Mouse (Mus musculus): Measurements from ENCODE around the gene Mrps31.

Mrps31 gene

DNA sequence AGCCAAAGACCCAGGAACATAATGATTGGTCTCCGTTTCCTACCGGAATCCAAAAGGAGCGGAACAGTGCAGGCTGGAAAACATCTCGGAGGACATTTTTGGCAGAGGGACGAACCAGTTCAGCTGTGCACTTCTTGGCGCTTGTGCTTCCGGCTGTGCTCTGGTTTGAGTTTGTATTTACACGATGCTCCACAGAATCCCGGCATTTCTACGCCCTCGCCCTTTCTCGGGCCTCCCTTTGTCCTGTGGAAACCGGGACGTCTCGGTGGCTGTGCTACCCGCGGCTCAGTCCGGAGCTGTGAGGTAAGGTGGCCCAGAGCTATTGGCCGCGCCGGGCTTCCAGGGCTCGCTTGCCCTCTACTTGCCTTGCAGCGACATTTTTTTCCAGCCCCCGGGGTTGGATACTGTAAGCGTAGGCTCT lies at the start of gene Mrps31:
Gene Mrps31, plus strand, starts transcription at position 80 of the 421 bp plus-strand sequence.
- in situ Hi-C loops (cut with MseI, MboI): no loop called here

DNA sequence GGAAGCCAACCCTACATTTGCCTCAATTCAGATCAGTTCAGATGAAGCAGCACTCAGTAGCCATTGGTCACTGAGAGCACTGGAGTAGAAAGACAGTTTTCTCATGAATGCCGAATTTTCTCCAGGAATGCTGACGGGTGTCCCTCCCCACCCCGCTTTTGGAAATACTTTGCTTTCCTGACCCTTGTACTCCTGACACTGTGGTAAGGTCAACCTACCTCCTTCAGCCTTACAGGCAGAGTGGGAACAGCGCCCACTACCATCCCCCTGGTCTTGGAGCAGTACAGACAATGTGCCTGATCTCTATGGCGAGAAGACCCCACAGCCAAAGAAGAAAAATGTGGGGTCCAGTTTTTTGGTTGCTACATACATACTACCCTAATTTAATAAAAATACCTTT lies 34.9 kb upstream of the Mrps31 start:
- in situ Hi-C loops (cut with MseI, MboI): no loop called here

DNA sequence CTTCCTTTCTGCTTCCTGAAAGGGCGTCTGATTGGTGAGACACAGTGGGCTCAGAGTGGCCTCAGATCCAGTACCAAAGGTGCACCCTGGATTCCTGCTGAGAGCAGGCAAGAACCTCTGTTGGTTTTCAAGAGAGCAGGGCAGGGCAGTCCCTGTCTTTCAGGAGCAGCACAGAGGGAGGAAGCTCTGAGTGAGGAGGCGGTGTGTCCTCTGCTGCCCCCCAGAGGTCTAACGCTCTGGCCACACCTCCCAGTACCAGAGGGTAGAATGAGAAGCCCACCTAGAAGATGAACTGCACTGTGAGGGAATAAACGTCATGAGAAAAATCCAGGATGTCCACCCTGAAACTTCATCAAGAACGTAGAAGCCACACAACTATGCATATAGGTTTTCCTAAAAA lies 34.3 kb upstream of the Mrps31 start:
- in situ Hi-C loops (cut with MseI, MboI): no loop called here

DNA sequence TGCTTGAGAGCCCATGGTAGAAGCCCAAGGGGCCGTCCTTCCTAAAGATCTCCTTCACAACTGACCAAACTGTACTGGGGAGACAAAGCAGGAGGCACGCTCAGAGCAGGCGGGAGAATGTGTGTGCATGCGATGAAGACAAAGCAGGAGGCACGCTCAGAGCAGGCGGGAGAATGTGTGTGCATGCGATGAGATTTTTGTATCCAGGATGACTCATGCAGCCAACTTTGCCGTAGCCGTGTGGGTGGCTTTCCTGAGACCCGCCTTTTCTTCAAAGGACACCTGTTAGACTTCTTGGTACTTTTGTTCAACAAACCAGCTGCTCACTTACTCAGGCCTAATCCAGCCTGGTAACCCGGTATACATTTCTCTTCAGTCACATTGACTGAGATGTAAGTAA lies 30.2 kb upstream of the Mrps31 start:
- in situ Hi-C loops (cut with MseI, MboI): no loop called here

DNA sequence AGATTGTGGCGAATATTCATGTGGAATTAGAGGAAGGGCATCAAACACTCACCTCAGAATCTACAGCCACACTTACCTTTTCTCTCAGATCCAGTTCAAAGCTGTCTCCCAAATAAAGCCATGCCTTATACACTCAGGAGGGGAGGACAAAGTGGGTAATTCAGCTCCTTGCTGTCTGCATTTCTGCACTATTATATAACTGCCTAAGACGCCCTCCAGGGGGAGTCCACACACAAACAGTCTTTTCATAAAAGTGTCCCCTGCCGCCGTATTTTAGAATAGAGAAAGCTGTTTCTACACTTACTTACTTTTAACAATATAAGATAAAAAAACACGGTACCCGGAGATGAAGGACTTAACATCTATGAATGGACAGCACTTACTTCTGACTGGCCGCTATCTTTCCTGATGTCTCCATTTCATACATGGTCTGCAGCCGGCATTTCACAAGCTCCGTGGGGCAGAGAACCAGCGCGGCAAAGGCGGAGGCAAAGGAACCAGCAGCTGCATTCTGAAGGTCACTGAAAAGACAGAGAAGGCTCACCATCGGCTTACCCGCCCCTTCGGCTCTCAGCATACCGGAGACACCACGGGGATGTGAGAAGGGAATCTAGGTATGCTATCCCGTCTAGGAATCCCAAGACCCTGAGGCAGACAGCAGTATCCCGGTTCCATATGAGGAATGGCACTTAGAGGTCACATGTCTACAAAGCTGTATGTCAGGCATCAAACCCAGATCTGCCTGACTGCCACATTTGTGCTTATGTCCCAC lies 28.2 kb upstream of the Mrps31 start:
- in situ Hi-C loops (cut with MseI, MboI): no loop called here

DNA sequence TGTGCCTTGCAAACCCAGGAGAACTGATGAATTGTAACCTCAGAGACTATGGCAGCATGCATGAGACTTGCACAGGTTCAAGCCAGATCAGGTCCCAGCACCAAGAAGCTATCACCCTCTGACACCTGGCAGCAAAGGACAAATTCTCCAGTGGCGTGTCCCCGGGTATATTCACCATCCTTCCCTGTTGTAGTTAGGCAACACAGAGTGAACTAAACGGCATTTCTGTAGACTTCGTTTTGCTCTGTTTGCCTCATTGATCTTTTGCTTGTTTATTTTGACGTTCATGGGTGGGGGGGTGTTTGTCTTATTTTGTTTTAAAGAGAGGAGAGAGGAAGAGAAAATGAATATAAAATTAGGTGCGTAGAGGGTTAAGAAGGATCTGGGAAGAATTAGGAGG lies 26.0 kb upstream of the Mrps31 start:
- in situ Hi-C loops (cut with MseI, MboI): no loop called here

DNA sequence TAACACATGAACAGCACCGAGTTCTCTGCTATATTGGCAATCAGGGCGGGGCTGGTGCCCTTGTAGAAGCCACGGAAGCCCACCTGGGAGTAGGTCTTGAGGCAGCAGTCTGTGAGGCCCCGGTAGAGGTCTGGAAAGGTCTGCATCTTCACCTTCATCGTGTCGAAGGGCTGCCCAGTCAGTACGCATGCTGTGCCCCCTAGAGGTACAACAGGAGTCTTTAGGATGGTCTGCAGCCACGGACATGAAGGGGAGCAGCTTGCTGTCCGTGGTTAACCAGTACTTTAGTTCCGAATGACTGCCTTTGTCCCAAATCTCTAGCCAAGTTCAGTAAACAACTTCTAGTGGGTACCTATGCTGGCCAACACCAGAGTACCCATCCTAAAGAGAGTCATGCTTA lies 21.3 kb upstream of the Mrps31 start:
- in situ Hi-C loops (cut with MseI, MboI): no loop called here

DNA sequence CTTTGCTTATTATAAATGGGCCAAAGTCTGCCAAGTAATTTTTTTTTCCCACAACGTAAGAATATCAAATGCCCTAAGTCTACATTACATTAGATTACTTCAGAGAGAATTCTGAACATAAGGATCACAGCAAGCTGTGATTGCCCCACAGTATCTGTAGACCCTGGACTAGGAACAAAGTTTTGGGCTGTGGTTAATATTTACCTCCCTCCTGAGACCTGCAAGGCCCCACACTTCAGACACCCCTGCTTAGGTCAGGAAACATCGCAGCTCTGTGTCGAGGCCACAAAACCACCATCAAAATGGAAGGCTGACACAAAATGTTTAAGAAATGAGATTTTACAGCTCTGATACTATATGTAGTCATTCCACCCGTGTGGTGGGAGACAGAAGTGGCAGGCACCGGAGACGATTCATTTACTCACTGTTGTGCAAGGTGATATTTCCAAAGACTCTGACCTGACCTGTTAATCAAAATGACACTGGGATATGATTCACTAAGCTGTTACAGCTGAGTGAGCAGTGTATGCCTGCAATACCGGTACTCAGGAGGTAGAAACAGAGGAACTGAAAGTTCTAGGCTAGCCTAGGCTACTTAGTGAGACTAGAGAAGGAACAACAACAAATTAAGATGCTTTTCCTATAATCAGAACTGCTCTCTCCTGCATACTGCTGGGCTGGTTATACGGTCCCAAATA lies 20.2 kb upstream of the Mrps31 start:
- in situ Hi-C loops (cut with MseI, MboI): no loop called here

DNA sequence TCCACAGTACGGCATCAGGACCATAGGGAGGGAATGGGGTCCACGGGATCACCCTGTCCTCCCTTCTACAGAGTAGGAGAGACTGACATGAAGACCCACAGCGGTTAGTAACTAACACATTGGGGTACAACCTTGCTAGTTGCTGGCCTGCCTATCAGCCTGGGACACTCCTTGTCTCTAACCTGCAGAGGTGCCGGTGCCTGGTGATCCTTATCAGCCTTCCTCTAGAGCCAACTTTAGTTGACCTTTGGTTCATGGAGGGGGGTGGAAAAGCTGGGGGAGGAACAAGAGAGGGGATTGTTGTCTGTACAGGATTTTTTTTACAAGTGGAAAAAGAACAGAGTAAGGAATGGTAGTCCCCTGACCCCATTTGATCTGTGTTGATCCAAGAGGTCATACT lies 16.7 kb upstream of the Mrps31 start:
- in situ Hi-C loops (cut with MseI, MboI): no loop called here

DNA sequence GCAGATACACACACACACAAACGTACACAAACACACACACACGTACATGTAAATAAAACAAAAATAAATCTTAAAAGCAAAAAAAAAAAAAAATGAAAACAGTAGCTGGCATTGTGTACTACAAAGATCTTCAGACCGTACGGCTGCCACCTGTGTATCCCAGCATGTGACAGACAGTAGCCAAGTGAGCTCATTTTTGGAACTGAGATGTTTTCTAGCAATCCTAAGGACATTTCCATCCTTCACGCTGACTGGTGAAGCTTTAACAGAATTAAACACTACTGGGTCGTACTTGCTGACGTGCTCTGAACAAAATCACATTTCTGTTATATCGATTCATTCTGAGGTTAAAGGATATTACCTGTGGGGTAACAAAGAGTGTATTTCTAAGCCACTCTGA lies 15.9 kb upstream of the Mrps31 start:
- in situ Hi-C loops (cut with MseI, MboI): no loop called here

DNA sequence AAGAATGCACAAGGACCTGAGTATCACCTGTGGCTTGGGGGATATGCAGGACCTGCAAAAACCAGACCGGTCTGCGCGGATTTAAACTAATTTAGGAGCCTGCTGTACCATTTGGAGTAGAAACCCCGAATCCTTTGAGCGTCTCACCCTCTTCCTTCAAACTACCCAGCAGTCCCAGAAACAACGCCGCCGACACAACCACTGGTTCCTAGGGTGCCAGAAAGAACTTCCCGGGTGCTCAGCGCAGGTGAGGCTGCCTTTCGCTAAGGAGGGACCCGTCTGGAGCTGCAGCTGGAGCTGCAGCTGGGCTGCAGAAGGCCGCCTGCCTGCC lies 13.4 kb upstream of the Mrps31 start:
- in situ Hi-C loops (cut with MseI, MboI): no loop called here

DNA sequence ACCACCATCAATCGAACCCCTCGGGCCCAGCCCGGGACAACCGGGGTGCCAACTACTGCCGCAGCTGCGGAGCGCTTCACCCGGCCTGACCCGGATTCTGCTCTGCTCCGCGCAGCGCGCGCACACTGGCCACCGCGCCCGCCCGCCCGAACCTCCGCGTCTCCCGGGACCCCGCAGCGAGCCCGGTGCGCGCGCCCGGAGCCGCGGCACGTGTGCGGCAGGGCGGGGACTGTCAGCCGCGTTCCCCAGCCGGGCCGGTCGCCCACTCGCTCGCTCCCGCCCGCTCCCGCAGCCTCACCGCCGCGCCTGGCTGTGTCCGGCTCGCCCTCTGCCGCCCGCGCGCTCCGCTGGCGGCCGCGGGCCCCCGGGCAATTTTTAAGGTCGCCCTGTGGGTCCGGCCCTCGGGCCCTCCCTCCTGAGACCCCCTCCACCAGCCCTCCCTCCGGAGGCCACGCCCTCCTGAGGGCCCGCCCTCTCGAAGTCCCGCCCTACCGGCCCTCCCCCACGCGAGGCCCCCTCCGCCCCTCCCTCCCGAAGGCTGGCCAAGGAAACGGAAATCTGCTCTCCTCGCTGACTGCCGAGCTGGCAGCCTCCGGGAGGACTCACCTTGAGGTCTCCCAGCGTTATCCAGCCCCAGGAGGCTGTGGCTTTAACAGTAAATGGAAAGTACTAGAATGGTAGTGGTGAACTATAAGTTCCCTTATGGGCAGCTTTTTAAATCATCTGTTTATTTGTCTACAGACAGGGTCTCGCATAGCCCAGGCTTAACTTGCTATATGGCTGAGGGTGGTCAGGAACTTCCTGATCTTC lies 12.8 kb upstream of the Mrps31 start, which contains the start of gene Slc25a15:
Gene Slc25a15, minus strand, starts transcription at position 456 of the 810 bp plus-strand sequence.
- in situ Hi-C loops (cut with MseI, MboI): no loop called here

DNA sequence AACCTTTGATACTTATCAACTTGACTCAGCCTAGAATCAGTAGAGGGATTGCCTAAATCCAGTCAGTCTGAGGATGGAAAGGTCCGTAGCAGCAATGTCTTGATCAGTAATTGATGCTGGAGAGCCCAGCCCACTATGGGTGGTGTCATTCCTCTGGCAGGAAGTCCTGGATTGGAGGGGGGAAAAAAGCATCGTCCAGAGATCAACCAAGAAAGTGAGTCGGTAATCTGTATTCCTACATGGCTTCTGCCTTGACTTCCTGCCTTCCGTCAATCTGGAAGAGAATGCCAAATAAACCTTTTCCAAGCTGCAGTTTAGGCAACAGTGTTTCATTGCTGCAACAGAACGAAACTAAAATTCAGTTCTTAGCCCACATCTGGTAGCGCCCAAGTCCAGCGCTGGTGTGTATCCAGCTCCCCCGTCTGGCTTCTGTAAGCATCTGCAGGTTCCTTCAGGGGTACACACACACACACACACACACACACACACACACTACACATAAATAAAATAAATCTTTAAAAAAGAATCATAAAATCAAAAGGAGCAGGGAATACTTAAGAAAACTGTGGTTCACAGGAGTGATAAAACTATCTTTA lies 11.8 kb upstream of the Mrps31 start:
- in situ Hi-C loops (cut with MseI, MboI): no loop called here

DNA sequence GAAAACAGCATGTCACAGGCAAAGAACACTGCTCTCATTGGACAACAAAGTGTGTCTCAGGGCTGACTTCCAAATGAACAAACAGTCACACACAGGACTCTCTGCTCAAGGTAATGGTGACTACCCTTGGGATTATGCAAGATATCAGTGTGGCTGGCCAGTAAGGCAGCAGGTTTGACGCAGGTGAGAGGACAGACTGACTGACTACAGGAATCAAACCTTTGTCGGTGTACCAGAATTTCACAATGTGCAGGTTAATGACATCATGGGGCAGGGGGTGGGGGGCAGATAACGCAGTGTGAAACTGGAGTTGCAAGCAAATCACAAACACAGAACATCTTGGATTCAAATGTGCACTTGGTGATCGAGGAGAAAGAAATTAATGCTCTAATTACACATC lies 10.6 kb upstream of the Mrps31 start:
- in situ Hi-C loops (cut with MseI, MboI): no loop called here

DNA sequence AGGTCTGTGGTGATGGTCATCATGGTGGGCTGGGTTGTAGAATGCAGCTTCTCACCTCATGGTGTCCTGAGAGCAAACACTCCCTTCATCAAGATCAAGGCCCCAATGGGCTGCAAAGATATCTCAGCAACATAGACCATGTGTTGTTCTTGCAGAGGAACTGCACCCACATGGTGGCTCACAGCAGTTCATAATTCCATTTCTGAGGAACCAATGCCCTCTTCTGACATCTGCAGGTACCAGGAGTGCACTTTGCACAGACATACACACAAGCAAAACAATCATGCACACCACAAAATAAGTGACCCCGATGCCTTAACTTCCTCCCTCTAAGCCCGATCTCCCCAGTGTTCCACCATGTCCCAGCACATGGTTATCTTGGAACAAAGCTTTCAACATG lies 7.9 kb upstream of the Mrps31 start:
- in situ Hi-C loops (cut with MseI, MboI): no loop called here

DNA sequence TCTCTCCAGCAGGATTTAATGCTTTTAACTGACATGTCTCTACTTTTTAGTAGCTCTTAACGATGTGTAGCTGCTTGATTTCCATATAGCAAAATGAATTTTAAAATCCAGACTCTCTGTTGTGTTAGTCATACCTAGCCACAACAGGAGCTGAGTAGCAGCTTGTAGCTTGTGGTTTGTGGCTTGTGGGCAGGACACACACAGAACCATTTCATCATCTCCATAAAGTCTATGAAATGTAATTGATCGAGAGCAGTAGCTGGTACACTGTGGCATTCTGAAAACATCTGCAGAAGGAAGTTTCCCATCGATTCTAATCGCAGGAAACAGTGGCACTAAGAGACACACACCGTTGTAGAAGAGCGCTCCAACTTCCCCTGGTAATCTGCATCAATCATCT lies 5.4 kb upstream of the Mrps31 start:
- in situ Hi-C loops (cut with MseI, MboI): no loop called here

DNA sequence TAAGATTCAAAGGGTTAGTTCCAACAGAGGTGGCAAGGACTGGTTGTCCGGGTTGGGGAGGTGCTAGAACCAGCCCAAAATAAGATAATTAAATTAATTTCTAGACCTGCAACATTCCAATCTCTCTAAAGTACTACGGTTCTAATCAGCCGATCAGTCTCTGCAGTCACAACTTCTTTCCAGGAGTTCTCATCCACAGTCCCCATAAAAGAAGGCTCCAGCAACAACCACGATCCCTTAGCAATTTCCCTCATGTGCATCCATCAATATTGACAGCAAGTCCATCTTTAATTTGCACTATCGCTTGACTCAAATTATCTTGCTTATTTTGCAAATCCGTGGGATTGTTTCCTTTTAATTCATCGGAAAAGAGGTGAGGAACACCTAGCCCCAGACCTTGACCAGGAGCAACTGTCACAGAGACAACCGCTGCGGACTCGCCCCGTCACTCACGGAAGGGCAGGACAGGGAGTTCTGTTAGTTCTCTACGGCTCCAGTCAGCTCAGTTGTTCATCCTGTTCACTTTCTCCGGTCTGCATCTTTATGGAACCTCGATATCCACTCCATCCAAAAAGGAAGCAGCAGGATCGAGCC lies 376 bp upstream of the Mrps31 start:
- in situ Hi-C loops (cut with MseI, MboI): no loop called here

DNA sequence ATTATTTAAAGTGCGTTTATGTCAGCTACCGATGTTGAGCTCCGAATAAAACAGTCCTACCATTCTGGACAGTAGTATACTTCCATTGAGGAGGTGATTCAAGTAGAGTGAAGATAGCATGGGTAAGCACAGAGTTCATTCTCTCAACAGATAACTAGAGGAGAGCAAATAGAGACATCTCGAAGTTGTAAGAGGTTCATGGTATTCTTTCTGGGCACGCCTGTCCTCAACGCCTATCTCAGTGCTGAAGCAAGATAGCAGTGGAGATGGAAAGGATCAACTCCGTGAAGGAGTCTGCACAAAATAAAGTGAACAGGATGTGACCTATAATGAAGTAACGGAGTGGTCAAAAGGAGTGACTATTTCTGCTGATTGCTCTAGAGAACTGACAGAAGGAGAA lies 810 bp downstream of the Mrps31 start:
- in situ Hi-C loops (cut with MseI, MboI): no loop called here

Data from mouse trophoblast stem cell (cell line).